Mouse (Mus musculus): ENCODE results near the gene Bdp1.

The Bdp1 gene

GRCm38 (mm10) chr13:100001790-100002196 is 102.1 kb downstream of the Bdp1 start:
- DNase-seq (ENCODE audit: low read depth, low spot score): peak; percentile 93

GRCm38 (mm10) chr13:99999078-99999477 is 104.8 kb downstream of the Bdp1 start:
- peak; percentile 85 for DNase-seq (ENCODE audit: low read depth, low spot score)

GRCm38 (mm10) chr13:99998099-99998498 is 105.8 kb downstream of the Bdp1 start:
- DNase-seq (ENCODE audit: low read depth, low spot score): peak; percentile 54

GRCm38 (mm10) chr13:99989592-99989991 is 114.3 kb downstream of the Bdp1 start:
- no peak for DNase-seq (ENCODE audit: low read depth, low spot score)

GRCm38 (mm10) chr13:99983320-99983719 is 120.5 kb downstream of the Bdp1 start:
- peak; percentile 36 for DNase-seq (ENCODE audit: low read depth, low spot score)

GRCm38 (mm10) chr13:99979406-99979805 is 124.5 kb downstream of the Bdp1 start:
- DNase-seq (ENCODE audit: low read depth, low spot score): no peak

- peak; percentile 39 for DNase-seq (ENCODE audit: low read depth, low spot score)
These were observed 133.8 kb downstream of the Bdp1 start for GRCm38 (mm10) chr13:99970089-99970488.
